Mouse (Mus musculus) heart, adult 2 months (tissue): ENCODE measurements at regions not wholly inside any gene's neighbourhood (a gene's known extent, or its start where the extent isn't known, plus 50 kb on each side); places are given as distances from the start of the nearest gene placed in this dataset.

Experiments used
- DNase-seq, 2 experiments: peaks; one replicate each; pipeline ENCODE4 v3.0.0; 2021
- H3K27ac ChIP-seq: fragments of 200-600 bp; 2 replicates; pipeline ENCODE4 v1.8.1; 2022
- H3K27me3 ChIP-seq: fragments of 200-500 bp; 2 replicates; pipeline ENCODE4 v1.6.1; 2012; ENCODE audit warnings: mild to moderate bottlenecking, low read length, inconsistent platforms, mixed read lengths; ENCODE audit not compliant: control insufficient read depth, insufficient read depth
- H3K36me3 ChIP-seq: fragments of 200-500 bp; 2 replicates; pipeline ENCODE4 v1.6.1; 2012; ENCODE audit warnings: low read length, inconsistent platforms; ENCODE audit not compliant: control insufficient read depth, insufficient read depth
- H3K4me1 ChIP-seq: fragments of 200-500 bp; 2 replicates; pipeline ENCODE4 v1.6.1; 2011; ENCODE audit warnings: low read length; ENCODE audit not compliant: control insufficient read depth, insufficient read depth
- H3K4me3 ChIP-seq: fragments of 200-600 bp; 2 replicates; pipeline ENCODE4 v1.8.1; 2022
- H3K79me2 ChIP-seq: fragments of 200-500 bp; replicated peaks from 2 replicates; pipeline ENCODE4 v1.6.1; 2012; ENCODE audit warnings: mild to moderate bottlenecking, inconsistent platforms, low read length, moderate library complexity, mixed read lengths; ENCODE audit not compliant: control insufficient read depth, insufficient read depth
- H3K9ac ChIP-seq: fragments of 200-500 bp; 2 replicates; pipeline ENCODE4 v1.6.1; 2012; ENCODE audit warnings: low read depth, mild to moderate bottlenecking, control low read depth, inconsistent platforms, low read length, mixed read lengths
- CTCF ChIP-seq: fragments of 200-600 bp; IDR thresholded peaks from 2 replicates; pipeline ENCODE4 v1.8.1; 2022; ENCODE audit warnings: antibody characterized with exemption, mild to moderate bottlenecking, moderate library complexity
- EP300 ChIP-seq: fragments of 200-500 bp; IDR thresholded peaks from 2 replicates; pipeline ENCODE4 v1.6.1; 2011; ENCODE audit warnings: low read depth, low read length, control low read depth; ENCODE audit not compliant: insufficient read depth
- POLR2A ChIP-seq: fragments of 200-500 bp; IDR thresholded peaks from 2 replicates; pipeline ENCODE4 v1.6.1; 2011; ENCODE audit warnings: mild to moderate bottlenecking, low read depth, low read length, control low read depth; ENCODE audit not compliant: insufficient read depth
- WGBS: fragments of 180-500 bp; shearing (Covaris S2); methylation state at CpG from one replicate; pipeline ENCODE4 v1.1.7; 2018; 5-methylcytosine and 5-hydroxymethylcytosine counted together
- intact Hi-C: fragments of 180-260 bp; cut with DNase I; formaldehyde crosslinking; loops from one replicate; pipeline ENCODE4 v1.15.1; 2025

GRCm38 (mm10) chr1:185628401-185628800 lies 173.8 kb downstream of the Slc30a10 start:
- TF ChIP-seq POLR2A (no peak), EP300 (no peak), CTCF (no peak)
- Histone ChIP-seq H3K79me2 (no peaks in the 10 kb centered on the region), H3K4me3 (no peak overlapping the region), H3K9ac (no peak overlapping the region), H3K4me1 (no peaks in the 10 kb centered on the region), H3K27me3 (no peaks in the 10 kb centered on the region), H3K36me3 (no peaks in the 10 kb centered on the region), H3K27ac (no peak overlapping the region)
- intact Hi-C loops = no loop called here
- DNase-seq = no peak
- 38% methylated on average over 3 of the region's 3 CpGs for WGBS

- intact Hi-C loops = no loop called here
- Histone ChIP-seq H3K36me3 (no peaks in the 10 kb centered on the region), H3K9ac (no peak overlapping the region), H3K27me3 (no peaks in the 10 kb centered on the region), H3K4me1 (no peaks in the 10 kb centered on the region), H3K27ac (no peak overlapping the region), H3K4me3 (no peak overlapping the region), H3K79me2 (no peaks in the 10 kb centered on the region)
- no peak for DNase-seq
- TF ChIP-seq CTCF = no peak
- no peak for TF ChIP-seq EP300
- no peak for TF ChIP-seq POLR2A
- WGBS = 77% methylated on average over 9 of the region's 9 CpGs
These were observed 175.3 kb downstream of the Slc30a10 start for GRCm38 (mm10) chr1:185629976-185630375.

GRCm38 (mm10) chr1:185638631-185639030 lies 184.0 kb downstream of the Slc30a10 start:
- no peak for DNase-seq
- Histone ChIP-seq H3K4me3 (no peak overlapping the region), H3K4me1 (no peaks in the 10 kb centered on the region), H3K27me3 (no peaks in the 10 kb centered on the region), H3K36me3 (no peaks in the 10 kb centered on the region), H3K9ac (no peak overlapping the region), H3K79me2 (no peaks in the 10 kb centered on the region), H3K27ac (no peak overlapping the region)
- intact Hi-C loops = no loop called here
- WGBS = 88% methylated on average over 6 of the region's 6 CpGs
- no peak for TF ChIP-seq CTCF
- no peak for TF ChIP-seq POLR2A
- no peak for TF ChIP-seq EP300

- H3K4me1 ChIP-seq = no peaks in the 10 kb centered on the region
- H3K79me2 ChIP-seq = no peaks in the 10 kb centered on the region
- H3K27ac ChIP-seq = no peak overlapping the region
- H3K27me3 ChIP-seq = no peaks in the 10 kb centered on the region
- H3K36me3 ChIP-seq = no peaks in the 10 kb centered on the region
- no peak for DNase-seq
- no peak overlapping the region for H3K4me3 ChIP-seq
- intact Hi-C loops = no loop called here
- no peak overlapping the region for H3K9ac ChIP-seq
- TF ChIP-seq CTCF (no peak), POLR2A (no peak), EP300 (no peak)
- WGBS = 78% methylated on average over 1 of the region's 1 CpGs
These were observed 184.8 kb downstream of the Slc30a10 start for GRCm38 (mm10) chr1:185639486-185639885.

- WGBS = 62% methylated on average over 7 of the region's 7 CpGs
- no peaks in the 10 kb centered on the region for H3K36me3 ChIP-seq
- no peak overlapping the region for H3K4me3 ChIP-seq
- no peak for TF ChIP-seq EP300
- TF ChIP-seq CTCF = no peak
- no peak for TF ChIP-seq POLR2A
- H3K4me1 ChIP-seq = no peaks in the 10 kb centered on the region
- H3K27ac ChIP-seq = no peak overlapping the region
- no peaks in the 10 kb centered on the region for H3K27me3 ChIP-seq
- no peaks in the 10 kb centered on the region for H3K79me2 ChIP-seq
- no peak for DNase-seq
- H3K9ac ChIP-seq = no peak overlapping the region
- intact Hi-C loops = no loop called here
These were observed 189.4 kb downstream of the Slc30a10 start for GRCm38 (mm10) chr1:185644026-185644425.

GRCm38 (mm10) chr1:185648128-185648527 lies 193.5 kb downstream of the Slc30a10 start:
- no peak for DNase-seq
- no peaks in the 10 kb centered on the region for H3K36me3 ChIP-seq
- 82% methylated on average over 6 of the region's 6 CpGs for WGBS
- no peak overlapping the region for H3K4me3 ChIP-seq
- peaks cover 1% of the 10 kb centered on the region for H3K4me1 ChIP-seq
- no peaks in the 10 kb centered on the region for H3K79me2 ChIP-seq
- no peak overlapping the region for H3K9ac ChIP-seq
- no peaks in the 10 kb centered on the region for H3K27me3 ChIP-seq
- no peak for TF ChIP-seq POLR2A
- TF ChIP-seq CTCF = no peak
- no peak for TF ChIP-seq EP300
- H3K27ac ChIP-seq = no peak overlapping the region
- intact Hi-C loops = no loop called here

- intact Hi-C loops = no loop called here
These were observed 194.3 kb downstream of the Slc30a10 start for GRCm38 (mm10) chr1:185648926-185649325.

More at GRCm38 (mm10) chr1:185648926-185649325, 194.3 kb downstream of the Slc30a10 start:
- Histone ChIP-seq H3K4me3 (no peak overlapping the region), H3K9ac (no peak overlapping the region), H3K79me2 (no peaks in the 10 kb centered on the region), H3K36me3 (no peaks in the 10 kb centered on the region), H3K27me3 (no peaks in the 10 kb centered on the region), H3K27ac (no peak overlapping the region), H3K4me1 (peaks cover 1% of the 10 kb centered on the region)
- WGBS = 78% methylated on average over 4 of the region's 4 CpGs
- TF ChIP-seq POLR2A (no peak), EP300 (no peak), CTCF (no peak)
- no peak for DNase-seq
